Mouse (Mus musculus) ES-Bruce4 (cell line): Measurements from ENCODE around the gene Lrrfip2. TPM values are rescaled to one million over a fixed set of nuclear protein-coding genes. Genes with fewer than 3 reads are reported as not detected.

Experiments used
- H3K27ac ChIP-seq: 2 replicates; pipeline ENCODE4 v1.5.1; 2012; ENCODE audit warnings: low read length, inconsistent platforms; ENCODE audit not compliant: insufficient read depth
- H3K27me3 ChIP-seq: 2 replicates; pipeline ENCODE4 v1.6.1; 2012; ENCODE audit warnings: mild to moderate bottlenecking, low read length, inconsistent platforms; ENCODE audit not compliant: control insufficient read depth, poor library complexity, insufficient read depth, severe bottlenecking
- H3K36me3 ChIP-seq: 2 replicates; pipeline ENCODE4 v1.6.1; 2012; ENCODE audit warnings: inconsistent platforms, mild to moderate bottlenecking, low read length, moderate library complexity; ENCODE audit not compliant: control insufficient read depth, poor library complexity, insufficient read depth, severe bottlenecking
- H3K4me1 ChIP-seq: one replicate; pipeline ENCODE4 v1.8.1; 2011; ENCODE audit warnings: low read length; ENCODE audit not compliant: control insufficient read depth, insufficient read depth
- H3K4me3 ChIP-seq: 2 replicates; pipeline ENCODE4 v1.5.1; 2011; ENCODE audit warnings: low read depth, mild to moderate bottlenecking, low read length
- H3K9ac ChIP-seq: 2 replicates; pipeline ENCODE4 v1.6.1; 2012; ENCODE audit warnings: low read depth, mild to moderate bottlenecking, inconsistent platforms; ENCODE audit not compliant: poor library complexity, severe bottlenecking
- H3K9me3 ChIP-seq: replicated peaks from 2 replicates; pipeline ENCODE4 v1.6.1; 2012; ENCODE audit warnings: mild to moderate bottlenecking, low read length, inconsistent platforms; ENCODE audit not compliant: control insufficient read depth, poor library complexity, insufficient read depth, severe bottlenecking
- CTCF ChIP-seq: IDR thresholded peaks from one replicate; pipeline ENCODE4 v1.8.1; 2011; ENCODE audit warnings: low read depth, low read length
- EP300 ChIP-seq: IDR thresholded peaks from 2 replicates; pipeline ENCODE4 v1.6.1; 2011; ENCODE audit warnings: low read depth, low read length; ENCODE audit not compliant: insufficient read depth
- POLR2A ChIP-seq: IDR thresholded peaks from one replicate; pipeline ENCODE4 v1.8.1; 2011; ENCODE audit warnings: low read length; ENCODE audit not compliant: insufficient read depth
- polyA plus RNA-seq: library from polyadenylated mRNA; stranded (reverse); fragments of >200 nt; gene quantifications from 2 replicates; pipeline ENCODE4 v1.2.4, GENCODE M21; 2011; ENCODE audit warnings: low read depth; ENCODE audit not compliant: missing spikeins, insufficient read depth, insufficient read length

The Lrrfip2 gene
- polyA plus RNA-seq, 1 experiment: 62.0 TPM

DNA sequence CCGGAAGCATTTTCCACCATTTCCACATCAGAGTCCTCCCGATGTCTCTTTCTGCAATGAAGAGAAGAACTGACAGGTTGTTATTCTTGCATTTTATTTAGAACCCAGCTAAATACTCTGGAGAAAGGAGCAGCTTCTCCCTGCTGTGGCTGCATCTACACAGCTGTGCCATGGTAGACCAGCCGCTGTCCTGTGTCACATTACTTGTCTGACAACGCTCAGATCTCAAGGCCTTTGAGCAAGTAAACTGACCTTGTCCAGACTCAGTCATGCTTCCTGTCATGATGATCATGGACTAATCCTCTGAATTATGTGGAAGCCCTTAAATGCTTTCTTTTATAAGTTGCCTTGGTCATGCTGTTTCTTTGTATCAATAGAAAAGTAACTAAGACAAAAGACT, 122.4 kb downstream of the Lrrfip2 start:
- Histone ChIP-seq H3K4me1 (peaks cover 4% of the 10 kb centered on the region), H3K27ac (no peak overlapping the region), H3K4me3 (no peak overlapping the region), H3K36me3 (peaks cover 42% of the 10 kb centered on the region), H3K27me3 (no peaks in the 10 kb centered on the region), H3K9me3 (no peaks in the 10 kb centered on the region), H3K9ac (no peak overlapping the region)
- TF ChIP-seq CTCF (no peak), POLR2A (no peak), EP300 (no peak)

DNA sequence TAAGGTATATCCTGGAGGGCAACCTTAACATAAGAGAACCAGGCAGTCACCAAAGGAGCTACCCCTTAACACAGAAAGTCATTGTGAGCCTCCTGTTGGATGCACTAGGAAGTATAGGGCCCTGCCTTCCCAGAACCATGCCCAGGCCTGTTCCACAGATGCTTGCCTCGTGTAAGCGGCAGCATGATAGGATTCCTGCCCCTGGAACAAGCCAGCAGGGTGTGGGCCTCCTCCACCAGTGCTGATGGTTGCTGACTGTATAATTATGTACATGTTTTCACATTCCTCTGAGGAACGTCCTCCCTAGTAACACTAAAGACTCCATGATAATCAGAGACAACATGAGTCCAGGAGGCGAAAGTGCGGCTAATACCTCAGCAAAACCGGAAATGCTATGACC, 126.0 kb downstream of the Lrrfip2 start:
- H3K9ac ChIP-seq: no peak overlapping the region
- no peaks in the 10 kb centered on the region for H3K27me3 ChIP-seq
- TF ChIP-seq POLR2A (no peak), EP300 (0 out of 2 replicates have a peak, but pooled peaks have one; percentile 43), CTCF (no peak)
- H3K9me3 ChIP-seq: no peaks in the 10 kb centered on the region
- H3K4me3 ChIP-seq: no peak overlapping the region
- H3K27ac ChIP-seq: peak overlapping the region; percentile 61
- peaks cover 4% of the 10 kb centered on the region for H3K4me1 ChIP-seq
- H3K36me3 ChIP-seq: peaks cover 29% of the 10 kb centered on the region

DNA sequence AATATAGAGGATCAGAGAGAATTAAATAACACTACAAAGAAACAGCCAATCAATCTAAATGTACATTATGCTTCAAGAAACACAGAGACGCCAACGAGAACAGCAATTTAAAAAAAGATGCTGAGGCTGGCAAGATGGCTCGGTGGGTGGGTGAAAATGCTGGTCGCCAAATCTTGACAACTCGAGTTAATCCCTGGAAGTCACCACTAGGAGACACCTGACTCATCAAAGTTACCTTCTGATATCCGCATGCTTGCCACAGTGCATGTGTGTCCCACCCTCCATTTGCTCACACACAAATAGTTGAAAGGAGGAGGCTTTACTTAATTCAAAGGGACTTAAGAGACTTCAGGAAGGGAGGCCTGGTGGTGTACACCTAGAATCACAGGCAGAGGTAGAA, 128.2 kb downstream of the Lrrfip2 start:
- no peak for TF ChIP-seq POLR2A
- no peak for TF ChIP-seq CTCF
- no peak for TF ChIP-seq EP300
- Histone ChIP-seq H3K9ac (no peak overlapping the region), H3K27me3 (no peaks in the 10 kb centered on the region), H3K4me3 (no peak overlapping the region), H3K36me3 (peaks cover 21% of the 10 kb centered on the region), H3K27ac (no peak overlapping the region), H3K9me3 (no peaks in the 10 kb centered on the region), H3K4me1 (peaks cover 4% of the 10 kb centered on the region)

DNA sequence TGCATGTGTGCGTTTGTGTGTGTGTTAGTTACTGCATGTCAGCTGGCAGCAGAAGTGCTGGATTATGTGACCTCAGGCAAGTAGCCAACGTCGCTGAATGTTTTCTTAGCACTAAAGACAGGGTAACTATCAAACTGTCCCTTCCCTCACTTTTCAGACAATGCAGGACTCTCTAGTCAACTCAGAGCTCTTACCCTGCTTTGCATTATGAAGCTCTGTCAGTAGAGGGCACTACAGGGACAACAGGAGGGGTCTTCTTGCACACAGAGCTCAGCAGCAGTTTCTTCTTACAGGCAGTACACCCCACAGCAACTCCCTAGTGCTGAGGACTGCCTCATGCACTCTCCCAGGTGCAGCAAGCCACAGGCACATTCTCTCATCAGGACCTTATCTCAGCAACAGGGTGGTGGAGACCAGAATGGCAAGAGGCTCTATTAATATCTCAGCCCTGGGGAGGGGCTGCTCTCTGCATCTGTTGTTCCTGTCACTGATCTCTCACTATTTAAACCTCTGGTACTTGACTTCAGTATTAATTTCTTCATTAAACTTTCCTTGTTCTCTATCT, 130.4 kb downstream of the Lrrfip2 start:
- TF ChIP-seq POLR2A (no peak), CTCF (peak; percentile 36)
- H3K27me3 ChIP-seq: no peaks in the 10 kb centered on the region
- no peak overlapping the region for H3K4me3 ChIP-seq
- peaks cover 4% of the 10 kb centered on the region for H3K4me1 ChIP-seq
- no peak overlapping the region for H3K27ac ChIP-seq
- H3K9me3 ChIP-seq: no peaks in the 10 kb centered on the region
- H3K36me3 ChIP-seq: peaks cover 22% of the 10 kb centered on the region
- H3K9ac ChIP-seq: no peak overlapping the region

DNA sequence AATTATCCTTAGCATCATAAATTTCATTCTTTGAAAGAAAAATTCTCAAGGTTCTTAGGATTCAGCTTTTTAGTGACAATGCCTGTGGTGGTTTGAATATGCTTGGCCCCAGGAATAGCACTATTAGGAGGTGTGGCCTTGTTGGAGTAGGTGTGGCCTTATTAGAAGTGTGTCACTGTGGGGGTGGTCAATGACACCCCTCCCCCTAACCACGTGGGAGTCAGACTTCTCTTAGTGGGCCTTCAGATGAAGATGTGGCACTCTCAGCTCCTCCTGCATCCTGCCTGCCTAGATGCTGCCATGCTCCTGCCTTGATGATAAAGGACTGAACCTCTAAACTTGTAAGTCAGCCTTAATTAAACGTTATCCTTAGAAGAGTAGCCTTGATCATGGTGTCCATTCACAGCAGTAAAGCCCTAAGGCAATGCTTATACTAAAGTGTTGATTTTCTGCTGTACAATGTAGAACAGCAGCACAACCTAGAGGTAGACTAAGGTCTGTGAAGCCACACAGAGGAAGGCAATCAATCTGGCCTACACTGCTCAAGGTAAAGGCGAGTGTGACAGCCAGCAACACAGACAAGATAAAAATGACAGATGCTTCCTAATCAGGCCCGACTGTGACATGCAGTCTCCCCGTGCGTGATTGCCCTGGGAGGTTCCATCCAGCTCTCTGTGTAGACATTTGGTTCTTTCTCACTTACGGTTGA, 134.9 kb downstream of the Lrrfip2 start:
- Histone ChIP-seq H3K4me1 (no peaks in the 10 kb centered on the region), H3K9me3 (no peaks in the 10 kb centered on the region), H3K9ac (no peak overlapping the region), H3K27ac (no peak overlapping the region), H3K4me3 (no peak overlapping the region), H3K27me3 (no peaks in the 10 kb centered on the region), H3K36me3 (peaks cover 25% of the 10 kb centered on the region)
- TF ChIP-seq EP300 (no peak), CTCF (no peak), POLR2A (no peak)

DNA sequence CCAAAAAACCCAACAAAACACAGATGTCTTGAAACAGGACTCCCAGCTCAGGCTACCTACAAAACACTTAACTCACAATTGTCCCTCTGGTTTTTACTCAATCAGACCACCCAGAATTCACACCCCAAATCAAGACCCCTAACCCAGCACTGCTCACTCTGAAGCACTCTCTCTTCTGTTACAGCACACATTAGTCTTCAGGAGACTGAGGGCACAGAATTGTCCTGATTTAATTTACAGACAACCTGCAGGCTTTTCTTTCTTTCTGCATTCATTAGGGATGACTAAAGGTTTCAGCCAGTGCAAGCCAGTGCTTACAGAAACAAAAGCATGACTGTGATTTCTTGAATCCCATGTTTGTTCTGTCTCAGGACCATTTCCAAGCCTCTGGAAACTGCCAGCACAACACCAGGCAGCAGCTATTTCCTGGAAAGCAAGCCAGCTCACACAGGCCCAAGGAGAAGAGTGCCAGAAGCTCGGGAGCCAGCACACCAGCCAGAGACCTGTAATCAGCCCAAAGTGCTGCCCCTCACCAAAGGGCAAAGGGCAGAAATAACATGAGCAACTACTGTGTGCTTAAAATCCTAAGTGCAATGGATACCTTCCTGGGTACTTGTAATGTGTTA, 143.1 kb downstream of the Lrrfip2 start:
- Histone ChIP-seq H3K9me3 (no peaks in the 10 kb centered on the region), H3K27ac (no peak overlapping the region), H3K4me3 (no peak overlapping the region), H3K27me3 (no peaks in the 10 kb centered on the region), H3K9ac (no peak overlapping the region), H3K4me1 (no peaks in the 10 kb centered on the region), H3K36me3 (peaks cover 32% of the 10 kb centered on the region)
- TF ChIP-seq POLR2A: no peak
- TF ChIP-seq EP300: no peak
- TF ChIP-seq CTCF: no peak
